Mouse (Mus musculus) cerebellum, adult 2 months (tissue): ENCODE measurements around the gene Arhgap18.

Source experiments
- CTCF ChIP-seq: fragments of 200-500 bp; IDR thresholded peaks from 2 replicates; pipeline ENCODE4 v1.5.1; 2011; ENCODE audit warnings: low read depth, mild to moderate bottlenecking, control low read depth, low read length, moderate library complexity, borderline replicate concordance; ENCODE audit not compliant: insufficient read depth
- POLR2A ChIP-seq: fragments of 200-500 bp; IDR thresholded peaks from 2 replicates; pipeline ENCODE4 v1.6.1; 2011; ENCODE audit warnings: low read length, control low read depth, borderline replicate concordance; ENCODE audit not compliant: insufficient read depth

DNA sequence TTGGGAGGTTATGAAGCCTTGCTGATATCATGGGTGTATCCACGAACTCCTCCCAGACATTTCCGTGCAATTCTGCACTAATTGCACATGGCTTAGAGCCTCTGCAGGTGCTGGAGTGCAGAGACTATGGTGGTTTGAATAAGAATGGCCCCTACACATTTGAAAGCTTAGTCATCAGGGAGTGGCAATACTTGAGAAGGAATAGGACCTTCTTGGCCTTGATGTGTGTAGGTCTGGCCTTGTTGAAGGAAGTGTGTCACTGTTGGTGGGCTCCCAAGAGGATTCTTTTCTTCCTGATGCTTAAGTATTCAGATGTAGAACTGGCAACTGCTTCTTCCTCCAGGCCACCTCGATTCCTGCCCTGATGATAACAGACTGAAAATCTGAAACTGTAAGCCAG lies 205.3 kb downstream of the Arhgap18 start:
- TF ChIP-seq POLR2A (no peak), CTCF (no peak)
